Mouse (Mus musculus) mouse embryonic stem cell (cell line): ENCODE results near the gene AY074887.
"Not testable (repeated sequence)": the region's sequence is repeated elsewhere in the genome, so short reads cannot be mapped to it uniquely, and the experiment has no call there.

Source experiments
- in situ Hi-C, 2 experiments: fragments of 300-500 bp; cut with MboI; formaldehyde crosslinking; loops; 1 replicate in 1 of 2; 3 replicates in 1 of 2; pipeline ENCODE4 v1.14.3; 2019 to 2020; ENCODE audit warnings: low sequenced_read_pairs in 2 of 2, low pct_unique_long_range_greater_than_20kb in 1 of 2, mixed read lengths in 1 of 2; ENCODE audit not compliant: unreplicated experiment in 1 of 2

Gene AY074887

GRCm38 (mm10) chr9:54950575-54951321 lies at the start of gene AY074887, which contains the start of gene Psma4:
AY074887 (minus strand) TSS chr9:54950998.
Psma4 (plus strand) TSS chr9:54950790.
- in situ Hi-C loops, result no loop called here

GRCm38 (mm10) chr9:54995645-54996044 lies 44.8 kb upstream of the AY074887 start:
- in situ Hi-C loops, result no loop called here

- in situ Hi-C loops, result no loop called here
These were observed 43.6 kb upstream of the AY074887 start for GRCm38 (mm10) chr9:54994381-54994780.

- in situ Hi-C loops, result no loop called here
These were observed 39.6 kb upstream of the AY074887 start for GRCm38 (mm10) chr9:54990362-54990761.

GRCm38 (mm10) chr9:54982401-54982800 lies 31.6 kb upstream of the AY074887 start:
- in situ Hi-C loops, result no loop called here

- in situ Hi-C loops, result no loop called here
These were observed 30.7 kb upstream of the AY074887 start for GRCm38 (mm10) chr9:54981291-54982191.

- in situ Hi-C loops, result no loop called here
These were observed 29.9 kb upstream of the AY074887 start, which contains the start of gene Chrna5 for GRCm38 (mm10) chr9:54980674-54981073. Chrna5 (plus strand) TSS chr9:54980880.

GRCm38 (mm10) chr9:54969972-54970637 lies 19.3 kb upstream of the AY074887 start:
- in situ Hi-C loops, result no loop called here

GRCm38 (mm10) chr9:54963669-54964068 lies 12.9 kb upstream of the AY074887 start:
- in situ Hi-C loops, result no loop called here

- in situ Hi-C loops, result no loop called here
These were observed 10.3 kb upstream of the AY074887 start for GRCm38 (mm10) chr9:54961059-54961458.

- in situ Hi-C loops, result not testable (repeated sequence)
These were observed 636 bp downstream of the AY074887 start for GRCm38 (mm10) chr9:54950162-54950561.

- in situ Hi-C loops, result loop anchor here (10.0 to 25.0 kb wide), 2 partner anchors 155 to 163 kb away; no protein-coding TSS in a partner anchor
These were observed 1.3 kb downstream of the AY074887 start for GRCm38 (mm10) chr9:54949465-54949864.

GRCm38 (mm10) chr9:54946256-54946655 lies 4.5 kb downstream of the AY074887 start:
- in situ Hi-C loops, result loop anchor here (10.0 to 25.0 kb wide), 2 partner anchors 159 to 166 kb away; no protein-coding TSS in a partner anchor

GRCm38 (mm10) chr9:54944467-54944866 lies 6.3 kb downstream of the AY074887 start:
- in situ Hi-C loops, result loop anchor here (10.0 to 25.0 kb wide), 2 partner anchors 160 to 168 kb away; no protein-coding TSS in a partner anchor

GRCm38 (mm10) chr9:54942071-54942470 lies 8.7 kb downstream of the AY074887 start:
- in situ Hi-C loops, result loop anchor here (10.0 to 25.0 kb wide), 2 partner anchors 163 to 170 kb away; no protein-coding TSS in a partner anchor

GRCm38 (mm10) chr9:54932379-54932778 lies 18.4 kb downstream of the AY074887 start:
- in situ Hi-C loops, result loop anchor here in 1 of 2 experiments (25.0 kb wide), 1 partner anchor 180 kb away; no protein-coding TSS in a partner anchor

- in situ Hi-C loops, result loop anchor here in 1 of 2 experiments (25.0 kb wide), 1 partner anchor 181 kb away; no protein-coding TSS in a partner anchor
These were observed 19.0 kb downstream of the AY074887 start for GRCm38 (mm10) chr9:54931765-54932164.

- in situ Hi-C loops, result loop anchor here in 1 of 2 experiments (25.0 kb wide), 1 partner anchor 182 kb away; no protein-coding TSS in a partner anchor
These were observed 20.1 kb downstream of the AY074887 start for GRCm38 (mm10) chr9:54930741-54931140.
